Mouse (Mus musculus) kidney, adult 2 months (tissue): ENCODE measurements at regions not wholly inside any gene's neighbourhood (a gene's known extent, or its start where the extent isn't known, plus 50 kb on each side); places are given as distances from the start of the nearest gene placed in this dataset.

Source experiments
- CTCF ChIP-seq: fragments of 200-500 bp; conservative IDR thresholded peaks from 2 replicates; pipeline ENCODE4 v1.5.1; 2011; ENCODE audit warnings: low read depth, mild to moderate bottlenecking, control low read depth, low read length, moderate library complexity, mixed read lengths; ENCODE audit not compliant: insufficient read depth, insufficient read length
- POLR2A ChIP-seq: fragments of 200-500 bp; IDR thresholded peaks from one replicate; pipeline ENCODE4 v1.6.1; 2011; ENCODE audit warnings: low read depth, low read length, control low read depth

GRCm38 (mm10) chr16:55390400-55390799 is 92.6 kb upstream of the Zpld1 start:
- TF ChIP-seq CTCF (no peak), POLR2A (no peak)
